Mouse (Mus musculus): ENCODE measurements at regions not wholly inside any gene's neighbourhood (a gene's known extent, or its start where the extent isn't known, plus 50 kb on each side); places are given as distances from the start of the nearest gene placed in this dataset.

DNA sequence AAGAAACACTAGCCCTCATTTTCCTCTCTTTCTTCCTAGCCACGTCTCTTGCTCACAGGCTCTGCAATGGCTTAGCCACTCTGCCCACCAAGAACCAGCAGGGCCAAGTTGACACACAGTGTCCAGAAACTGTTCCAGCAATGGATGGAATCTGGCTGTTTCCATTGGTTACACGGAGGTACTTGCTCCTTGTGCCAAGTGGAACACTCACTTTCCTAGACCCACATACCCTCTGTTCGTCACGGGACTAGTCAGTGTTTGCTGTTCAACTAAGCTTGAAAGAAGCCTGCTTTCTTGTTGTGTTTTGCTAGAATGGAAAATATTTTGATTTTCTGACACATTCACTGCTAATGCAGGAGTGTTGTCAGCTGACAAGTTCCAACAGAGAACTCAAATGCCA, 575.7 kb upstream of the Gulo start:
- no peak for DNase-seq (ENCODE audit: low read depth, low spot score)

- DNase-seq (ENCODE audit: low read depth, low spot score): no peak
Observed at GRCm38 (mm10) chr14:66579904-66580492, 571.0 kb upstream of the Gulo start.

DNA sequence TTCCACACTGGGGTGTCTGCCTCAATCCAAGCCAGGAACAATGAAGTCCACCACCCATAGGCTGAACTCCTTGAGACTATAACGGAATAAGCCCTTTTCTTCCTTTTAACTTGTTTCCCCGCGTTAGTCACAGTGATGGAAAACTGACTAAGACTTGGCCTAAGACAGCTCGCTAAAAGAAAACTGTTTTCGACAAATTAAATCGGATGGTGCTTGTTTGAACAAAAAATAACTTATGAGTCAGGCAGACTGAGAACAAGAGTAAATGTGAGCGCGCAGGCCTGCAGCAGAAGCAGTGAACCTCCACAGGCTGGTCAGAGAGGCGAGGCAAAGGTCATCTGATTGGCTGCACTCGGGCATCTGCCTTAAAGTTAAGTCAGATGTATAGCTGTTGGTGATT, 557.6 kb upstream of the Gulo start:
- DNase-seq (ENCODE audit: low read depth, low spot score): no peak

DNA sequence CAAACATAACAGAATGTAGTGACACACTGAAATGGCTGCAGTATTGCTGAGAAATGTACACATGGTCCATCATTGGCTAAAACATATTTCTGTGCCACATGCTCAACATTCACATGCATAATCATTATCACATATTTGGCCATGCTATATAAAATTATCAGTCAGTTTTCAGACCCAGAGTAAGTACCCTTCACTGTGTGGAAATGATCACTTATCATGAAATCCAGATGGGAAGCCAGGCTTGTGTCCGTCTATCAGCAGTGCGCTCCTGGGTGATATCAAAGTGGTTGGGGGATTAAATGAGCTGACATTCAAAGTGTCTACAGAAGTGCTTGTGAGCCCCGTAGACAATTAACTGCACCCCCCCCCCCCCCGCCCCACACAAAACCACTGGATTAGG, 553.7 kb upstream of the Gulo start:
- no peak for DNase-seq (ENCODE audit: low read depth, low spot score)

GRCm38 (mm10) chr14:66561715-66562114, 552.7 kb upstream of the Gulo start:
- no peak for DNase-seq (ENCODE audit: low read depth, low spot score)

- no peak for DNase-seq (ENCODE audit: low read depth, low spot score)
Observed at GRCm38 (mm10) chr14:66561042-66561590, 552.1 kb upstream of the Gulo start.

GRCm38 (mm10) chr14:66558393-66558792, 549.4 kb upstream of the Gulo start:
- no peak for DNase-seq (ENCODE audit: low read depth, low spot score)

GRCm38 (mm10) chr14:66557631-66558030, 548.6 kb upstream of the Gulo start:
- DNase-seq (ENCODE audit: low read depth, low spot score): no peak

- DNase-seq (ENCODE audit: low read depth, low spot score): no peak
Observed at GRCm38 (mm10) chr14:66538498-66538897, 529.5 kb upstream of the Gulo start.

GRCm38 (mm10) chr14:66534671-66535070, 525.7 kb upstream of the Gulo start:
- DNase-seq (ENCODE audit: low read depth, low spot score): peak; percentile 4

GRCm38 (mm10) chr14:66528135-66528534, 519.1 kb upstream of the Gulo start:
- DNase-seq (ENCODE audit: low read depth, low spot score): peak; percentile 5

DNA sequence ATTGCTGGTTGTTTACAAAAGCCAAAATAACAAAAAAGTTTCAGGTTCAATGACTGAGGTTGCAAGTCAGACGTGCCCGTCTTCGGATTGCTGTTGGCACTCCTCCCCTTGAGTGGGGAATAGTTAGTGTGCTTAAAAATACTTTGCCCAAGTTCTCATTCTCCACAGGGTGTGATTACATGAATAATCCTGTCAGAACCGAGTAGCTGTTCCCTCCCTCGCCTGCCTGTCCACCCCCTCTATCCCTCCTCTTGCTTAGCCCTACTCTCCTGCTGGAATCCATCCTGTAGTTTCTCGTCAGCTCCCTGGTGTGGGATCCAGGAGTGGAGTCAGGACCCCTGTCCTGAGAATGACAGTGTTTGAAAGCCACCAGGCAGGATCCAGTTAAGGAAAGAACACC, 518.1 kb upstream of the Gulo start:
- DNase-seq (ENCODE audit: low read depth, low spot score): no peak

GRCm38 (mm10) chr14:66522856-66523400, 513.9 kb upstream of the Gulo start:
- no peak for DNase-seq (ENCODE audit: low read depth, low spot score)

DNA sequence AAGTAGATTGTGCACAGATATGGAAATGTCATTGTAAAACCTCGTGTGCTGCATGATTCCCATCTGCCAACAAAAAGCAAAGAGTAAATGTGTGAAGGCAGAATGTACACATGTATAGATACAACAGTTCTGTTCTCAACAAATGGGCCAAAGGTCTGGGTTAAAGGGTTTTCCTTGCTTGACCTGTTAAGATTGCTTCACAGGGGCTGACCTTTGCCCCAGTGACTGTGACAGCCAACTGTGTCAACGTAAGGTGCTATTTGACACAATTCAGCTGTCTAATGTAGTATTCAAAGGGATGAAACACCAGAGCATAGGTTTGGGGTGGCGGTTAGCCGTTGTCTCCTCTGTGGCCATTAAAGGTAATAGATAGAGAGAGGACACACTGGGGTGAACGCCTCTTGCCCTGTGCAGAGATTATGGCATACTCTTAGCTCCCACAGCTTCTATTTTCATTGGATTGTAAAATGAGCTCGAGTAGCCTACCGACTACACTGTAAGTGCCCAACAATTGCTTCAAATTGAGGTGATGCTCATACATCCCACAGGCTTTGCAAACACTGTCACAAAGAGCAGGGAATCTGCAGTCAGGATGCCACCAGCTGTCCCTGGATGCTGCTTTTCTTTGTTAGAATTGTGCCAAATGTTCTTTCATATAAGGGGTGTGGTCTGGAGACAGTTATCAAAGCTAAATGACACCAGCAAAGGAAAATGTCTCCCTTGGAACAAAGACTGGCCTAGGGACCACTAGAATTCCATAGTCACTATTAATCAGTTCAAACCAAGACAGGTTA, 513.0 kb upstream of the Gulo start:
- DNase-seq (ENCODE audit: low read depth, low spot score): no peak

DNA sequence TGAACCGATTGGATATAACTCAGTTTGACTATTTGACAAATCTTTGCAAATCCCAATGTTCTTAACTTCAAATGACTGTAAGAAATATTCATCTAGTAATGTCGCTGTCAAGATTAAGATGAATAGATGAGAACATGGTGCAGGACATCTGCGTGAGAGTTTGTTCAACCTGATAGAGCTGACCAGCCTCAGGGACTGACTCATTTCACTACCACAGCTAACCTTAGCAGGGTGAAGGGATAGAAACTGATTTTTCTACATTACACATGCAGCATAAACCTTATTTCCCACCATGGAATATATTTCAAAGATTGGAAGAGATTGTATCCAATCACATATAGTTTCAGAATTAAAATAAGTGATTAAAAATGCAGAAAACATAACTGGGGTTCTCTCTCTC, 507.8 kb upstream of the Gulo start:
- DNase-seq (ENCODE audit: low read depth, low spot score): no peak

DNA sequence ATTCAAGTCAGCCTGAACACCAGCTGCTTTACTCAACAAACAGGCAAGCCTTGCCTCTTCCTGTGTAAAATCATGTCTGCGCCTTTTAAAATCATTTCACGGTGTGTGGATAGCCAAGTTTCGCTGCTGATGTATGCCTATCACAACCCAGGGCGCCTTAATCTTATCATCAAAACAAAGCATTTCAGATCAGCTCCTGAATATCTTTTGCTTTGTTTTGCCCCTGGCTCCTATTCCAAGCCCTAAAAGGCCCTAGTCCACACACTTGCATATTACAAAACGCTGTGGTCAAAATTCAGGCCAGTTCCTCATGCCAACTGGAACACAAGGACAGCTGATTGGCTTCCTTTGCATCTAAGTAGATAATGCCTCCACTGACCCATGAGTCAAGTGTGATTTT, 501.7 kb upstream of the Gulo start:
- no peak for DNase-seq (ENCODE audit: low read depth, low spot score)

DNA sequence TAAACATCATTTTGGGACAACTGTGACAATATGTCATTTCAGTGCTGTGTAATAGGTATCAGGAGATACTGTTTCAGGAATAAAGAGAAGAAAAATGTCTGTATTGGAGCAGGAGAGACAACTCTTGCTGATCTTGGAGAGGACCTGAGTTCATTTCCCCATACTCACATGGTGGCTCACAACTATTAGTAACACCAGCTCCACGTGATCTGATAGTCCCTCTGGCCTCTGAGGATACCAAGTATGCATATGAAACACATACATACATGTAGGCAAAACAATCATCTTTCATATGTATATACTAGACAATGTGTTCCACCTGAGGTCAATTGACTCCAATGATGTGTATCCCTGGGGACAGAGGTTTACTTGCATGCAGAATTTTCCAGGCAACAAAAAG, 501.2 kb upstream of the Gulo start:
- DNase-seq (ENCODE audit: low read depth, low spot score): no peak

GRCm38 (mm10) chr14:66509706-66510105, 500.7 kb upstream of the Gulo start:
- DNase-seq (ENCODE audit: low read depth, low spot score): no peak

GRCm38 (mm10) chr14:66501995-66502394, 493.0 kb upstream of the Gulo start:
- DNase-seq (ENCODE audit: low read depth, low spot score): no peak

DNA sequence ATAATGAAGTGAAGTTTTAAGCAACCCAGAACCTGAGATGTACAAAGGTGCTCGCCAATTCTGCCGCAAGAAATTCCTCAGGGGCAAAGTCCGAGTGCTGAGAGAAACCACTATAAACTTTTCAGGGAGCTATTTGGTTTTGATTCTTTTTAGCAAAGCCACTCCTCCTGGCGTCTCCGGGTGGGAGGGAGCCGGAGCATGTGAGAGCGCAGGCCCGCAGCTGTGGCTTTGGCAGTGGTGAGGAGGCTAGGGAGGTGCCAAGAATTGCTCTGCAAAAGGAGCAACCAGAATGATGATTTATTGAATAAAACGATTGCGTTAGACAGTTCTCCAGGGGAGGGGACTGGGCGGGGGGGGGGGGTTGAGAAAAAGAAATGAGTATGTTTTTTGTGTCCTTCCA, 490.9 kb upstream of the Gulo start:
- no peak for DNase-seq (ENCODE audit: low read depth, low spot score)

DNA sequence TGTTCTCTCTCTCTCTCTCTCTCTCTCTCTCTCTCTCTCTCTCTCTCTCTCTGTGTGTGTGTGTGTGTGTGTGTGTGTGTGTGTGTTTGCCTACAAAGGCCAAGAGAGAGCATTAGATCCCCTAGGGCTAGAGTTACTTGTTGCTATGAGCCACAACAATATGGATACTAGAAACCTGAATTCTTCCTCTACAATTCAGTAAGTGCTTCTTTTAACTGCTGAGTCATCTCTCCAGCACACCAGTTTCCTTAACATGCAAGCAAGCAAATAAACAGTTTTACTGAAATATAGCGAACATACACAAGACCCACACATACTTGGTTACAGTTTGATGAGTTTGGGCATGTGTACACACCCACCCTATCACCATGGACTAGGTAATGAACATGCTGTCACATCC, 486.1 kb upstream of the Gulo start:
- DNase-seq (ENCODE audit: low read depth, low spot score): no peak

GRCm38 (mm10) chr14:66494518-66494923, 485.5 kb upstream of the Gulo start:
- DNase-seq (ENCODE audit: low read depth, low spot score): no peak

DNA sequence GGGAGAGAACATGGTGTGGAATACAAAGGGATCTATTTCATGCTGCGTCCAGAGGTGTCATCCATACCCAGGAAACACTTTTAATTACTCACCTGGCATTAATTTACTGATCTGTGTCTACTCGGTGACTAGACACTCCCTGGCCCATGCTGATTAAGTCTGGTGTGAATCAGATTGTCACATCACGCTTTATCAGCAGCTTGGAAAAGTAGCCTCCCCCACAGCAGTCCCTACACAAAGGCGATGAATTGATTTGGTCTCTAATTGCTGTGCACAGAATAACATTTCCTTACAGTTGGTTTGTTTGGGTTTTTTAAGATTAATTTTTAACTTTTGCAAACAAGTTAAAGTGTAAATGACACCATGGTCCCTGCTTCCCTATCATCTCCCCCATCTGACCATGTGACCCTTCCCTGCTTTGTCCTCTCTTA, 484.7 kb upstream of the Gulo start:
- DNase-seq (ENCODE audit: low read depth, low spot score): no peak

All from ES-CJ7 (cell line).